Mouse (Mus musculus) bone marrow, adult 2 months (tissue): ENCODE data around the gene Plekhg1.

Experiments
- CTCF ChIP-seq: fragments of 200-500 bp; IDR thresholded peaks from 2 replicates; pipeline ENCODE4 v1.5.1; 2011; ENCODE audit warnings: low read length, control low read depth; ENCODE audit not compliant: control insufficient read depth, insufficient read depth
- POLR2A ChIP-seq: fragments of 200-500 bp; IDR thresholded peaks from 2 replicates; pipeline ENCODE4 v1.6.1; 2011; ENCODE audit warnings: low read depth, mild to moderate bottlenecking, control low read depth, low read length, borderline replicate concordance; ENCODE audit not compliant: control insufficient read depth

DNA sequence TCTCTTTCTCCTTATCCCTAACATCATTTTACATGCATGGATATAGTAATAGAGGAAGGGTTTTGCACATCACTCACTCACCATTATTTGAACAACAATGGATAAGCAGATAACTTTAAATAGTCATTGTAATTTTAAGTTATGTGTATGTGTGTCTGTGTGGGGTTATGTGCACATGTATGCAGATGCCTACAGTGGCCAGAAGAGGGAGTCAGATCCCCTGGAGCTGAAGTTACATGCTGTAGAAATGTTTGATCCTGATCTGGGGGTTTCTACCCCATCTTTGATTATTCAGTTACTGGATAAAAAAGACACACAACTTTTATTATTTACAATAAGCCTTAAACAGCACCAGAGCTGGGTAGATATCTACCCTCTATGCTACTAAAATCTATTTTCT lies 127.1 kb downstream of the Plekhg1 start:
- TF ChIP-seq CTCF, result no peak
- TF ChIP-seq POLR2A, result no peak
